Mouse (Mus musculus): Measurements from ENCODE around the gene Psme3.

DNA sequence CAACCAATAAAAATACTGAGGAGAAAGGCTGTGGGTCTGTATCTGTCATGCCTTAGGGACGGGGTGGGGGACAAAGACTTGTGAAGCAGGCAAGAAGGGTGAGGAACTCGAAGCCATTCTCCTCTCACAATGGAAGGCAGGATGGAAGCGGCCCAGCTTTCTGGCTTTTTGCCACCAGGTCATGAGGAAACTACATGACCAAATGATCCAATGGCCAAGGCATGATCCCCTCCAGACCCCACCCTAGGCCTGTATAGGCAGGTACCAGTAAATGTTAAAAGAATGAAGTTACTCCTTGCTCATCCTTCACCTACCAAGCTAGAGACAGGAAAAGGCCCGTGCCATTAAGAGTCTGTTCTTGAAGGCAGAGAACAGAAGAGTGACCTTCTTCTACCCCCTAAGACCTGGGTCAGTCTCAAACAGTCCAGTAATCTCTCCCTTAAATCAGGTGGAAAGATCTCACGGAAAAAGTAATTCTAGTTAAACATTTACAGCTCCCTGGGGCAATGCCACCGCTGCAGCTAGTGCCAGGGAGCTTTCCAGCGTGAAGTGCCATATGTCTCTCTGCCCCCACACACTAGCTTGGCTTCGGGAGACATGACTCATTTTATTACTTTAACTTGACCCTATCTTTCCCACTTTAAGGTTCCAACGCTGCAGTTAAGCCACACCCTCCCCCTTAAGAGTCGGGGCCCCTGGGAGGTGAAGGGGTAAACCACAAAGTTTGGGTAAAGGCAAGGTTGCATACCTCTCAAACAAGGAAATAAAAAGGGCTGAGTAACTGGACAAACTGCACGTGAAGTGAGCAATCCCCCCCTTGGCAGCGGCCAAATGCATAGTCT is 38.4 kb upstream of the Psme3 start:
- TF ChIP-seq CTCF (IDR thresholded peaks at IDR 0.05; ENCODE audit: control insufficient read depth, insufficient read depth, insufficient read length) (no peak), USF1 (IDR thresholded peaks at IDR 0.05; ENCODE audit: low read depth) (no peak)

Measured in C2C12 (cell line).